Mouse (Mus musculus) hindbrain, embryonic 11.5 days (tissue): ENCODE data around the gene Lrrc52. TPM values are rescaled to one million over a fixed set of nuclear protein-coding genes. Genes with fewer than 3 reads are reported as not detected.

Source experiments
- ATAC-seq: fragments of 200-750 bp; cut with Nextera tagmentation; 2 replicates; pipeline ENCODE4 v1.8.0; 2017; ENCODE audit warnings: mild to moderate bottlenecking, moderate TSS enrichment, moderate library complexity; ENCODE audit not compliant: low FRiP score
- DNase-seq: peaks from one replicate; pipeline ENCODE4 v3.0.0-alpha.2; 2015; ENCODE audit warnings: low spot score
- H3K27ac ChIP-seq: fragments of 300-500 bp; sonication (generic); 2 replicates; pipeline ENCODE4 v1.5.1; 2014; ENCODE audit warnings: mild to moderate bottlenecking, low read depth, low read length
- H3K27me3 ChIP-seq: fragments of 300-500 bp; sonication (generic); 2 replicates; pipeline ENCODE4 v1.6.1; 2014; ENCODE audit warnings: mild to moderate bottlenecking, low read length, moderate library complexity, mixed read lengths; ENCODE audit not compliant: control insufficient read depth, insufficient read depth
- H3K36me3 ChIP-seq: fragments of 300-500 bp; sonication (generic); 2 replicates; pipeline ENCODE4 v1.6.1; 2014; ENCODE audit warnings: mild to moderate bottlenecking, low read length, moderate library complexity, mixed read lengths; ENCODE audit not compliant: control insufficient read depth, insufficient read depth
- H3K4me1 ChIP-seq: fragments of 300-500 bp; sonication (generic); replicated peaks from 2 replicates; pipeline ENCODE4 v1.6.1; 2014; ENCODE audit warnings: low read length, mixed read lengths; ENCODE audit not compliant: control insufficient read depth, insufficient read depth
- H3K4me2 ChIP-seq: fragments of 300-500 bp; sonication (generic); replicated peaks from 2 replicates; pipeline ENCODE4 v1.6.1; 2014; ENCODE audit warnings: mild to moderate bottlenecking, low read depth, low read length
- H3K4me3 ChIP-seq: fragments of 300-500 bp; sonication (generic); 2 replicates; pipeline ENCODE4 v1.5.1; 2014; ENCODE audit warnings: low read depth, low read length
- H3K9ac ChIP-seq: fragments of 300-500 bp; sonication (generic); 2 replicates; pipeline ENCODE4 v1.6.1; 2014; ENCODE audit warnings: low read depth, low read length
- H3K9me3 ChIP-seq: fragments of 300-500 bp; sonication (generic); 2 replicates; pipeline ENCODE4 v1.6.1; 2016; ENCODE audit warnings: low read length; ENCODE audit not compliant: control insufficient read depth
- WGBS: fragments of 180-500 bp; shearing (Covaris S2); extraction: QIAGEN DNeasy Blood & Tissue Kit; methylation state at CpG from one replicate; pipeline ENCODE4 v1.1.7; 2014; 5-methylcytosine and 5-hydroxymethylcytosine counted together
- polyA plus RNA-seq: library from polyadenylated mRNA; unstranded; fragments of >200 nt; fragmentation: Nextera tagmentation; extraction: Ambion mirVana; gene quantifications from 2 replicates; pipeline ENCODE4 v1.2.1, GENCODE M21; 2014

Gene Lrrc52
- polyA plus RNA-seq, 1 experiment from 2014 or later = not detected

DNA sequence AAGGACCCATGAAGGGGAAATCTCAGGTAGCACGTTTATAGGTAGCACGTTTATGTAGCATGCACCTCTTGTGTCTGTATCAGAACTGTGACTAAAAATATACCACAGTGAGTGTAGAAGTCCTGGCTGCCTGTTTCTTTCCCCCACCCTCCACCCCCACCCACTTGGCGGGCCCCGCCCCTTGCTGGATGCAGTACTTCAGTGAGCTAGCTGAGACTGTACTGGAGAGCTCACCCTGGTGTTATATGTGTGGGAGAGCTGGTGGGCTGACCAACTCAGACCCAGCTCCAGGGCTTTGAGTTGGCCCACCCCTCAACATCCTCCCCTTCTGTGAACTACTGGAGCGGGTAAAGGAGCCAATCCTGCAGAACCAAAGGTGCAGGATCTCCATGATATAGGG lies 41.0 kb downstream of the Lrrc52 start:
- DNase-seq (no peak), ATAC-seq (no peak)
- Histone ChIP-seq H3K9ac (no peak overlapping the region), H3K4me3 (no peak overlapping the region), H3K27ac (no peak overlapping the region), H3K36me3 (no peaks in the 10 kb centered on the region), H3K27me3 (no peaks in the 10 kb centered on the region), H3K4me1 (no peaks in the 10 kb centered on the region), H3K4me2 (no peak overlapping the region), H3K9me3 (no peaks in the 10 kb centered on the region)
- 92% methylated on average over 5 of the region's 5 CpGs for WGBS

GRCm38 (mm10) chr1:167422501-167423240 lies 43.9 kb downstream of the Lrrc52 start:
- no peak for DNase-seq
- no peak overlapping the region for H3K9ac ChIP-seq
- H3K4me3 ChIP-seq = no peak overlapping the region
- no peaks in the 10 kb centered on the region for H3K36me3 ChIP-seq
- no peak for ATAC-seq
- H3K9me3 ChIP-seq = no peaks in the 10 kb centered on the region
- WGBS = 82% methylated on average over 11 of the region's 11 CpGs
- H3K27ac ChIP-seq = no peak overlapping the region
- no peaks in the 10 kb centered on the region for H3K27me3 ChIP-seq
- H3K4me2 ChIP-seq = no peak overlapping the region
- H3K4me1 ChIP-seq = no peaks in the 10 kb centered on the region

DNA sequence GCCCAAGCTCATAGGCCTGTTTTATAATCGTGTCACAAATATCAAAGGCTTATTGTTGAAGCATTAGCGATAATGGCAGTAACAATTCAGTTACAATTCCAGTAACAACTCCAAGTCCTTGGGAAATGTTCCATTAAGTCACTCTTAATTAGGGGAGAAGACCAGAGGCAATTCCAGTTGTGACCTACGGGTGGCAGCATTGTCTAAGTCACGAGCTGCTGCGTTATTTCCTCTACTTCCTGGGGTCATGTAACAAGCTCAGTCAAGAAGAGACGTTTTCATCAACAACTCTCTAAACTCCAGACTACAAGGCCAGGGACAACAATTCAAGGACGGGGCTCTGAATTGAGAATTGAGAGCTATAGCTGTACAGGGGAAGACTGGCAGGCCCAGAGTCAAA lies 51.7 kb downstream of the Lrrc52 start:
- H3K9ac ChIP-seq = no peak overlapping the region
- H3K9me3 ChIP-seq = no peaks in the 10 kb centered on the region
- 3% methylated on average over 7 of the region's 7 CpGs for WGBS
- ATAC-seq (no peak), DNase-seq (peak; percentile 87)
- H3K27me3 ChIP-seq = no peaks in the 10 kb centered on the region
- H3K36me3 ChIP-seq = no peaks in the 10 kb centered on the region
- no peak overlapping the region for H3K27ac ChIP-seq
- no peaks in the 10 kb centered on the region for H3K4me1 ChIP-seq
- H3K4me3 ChIP-seq = no peak overlapping the region
- no peak overlapping the region for H3K4me2 ChIP-seq

DNA sequence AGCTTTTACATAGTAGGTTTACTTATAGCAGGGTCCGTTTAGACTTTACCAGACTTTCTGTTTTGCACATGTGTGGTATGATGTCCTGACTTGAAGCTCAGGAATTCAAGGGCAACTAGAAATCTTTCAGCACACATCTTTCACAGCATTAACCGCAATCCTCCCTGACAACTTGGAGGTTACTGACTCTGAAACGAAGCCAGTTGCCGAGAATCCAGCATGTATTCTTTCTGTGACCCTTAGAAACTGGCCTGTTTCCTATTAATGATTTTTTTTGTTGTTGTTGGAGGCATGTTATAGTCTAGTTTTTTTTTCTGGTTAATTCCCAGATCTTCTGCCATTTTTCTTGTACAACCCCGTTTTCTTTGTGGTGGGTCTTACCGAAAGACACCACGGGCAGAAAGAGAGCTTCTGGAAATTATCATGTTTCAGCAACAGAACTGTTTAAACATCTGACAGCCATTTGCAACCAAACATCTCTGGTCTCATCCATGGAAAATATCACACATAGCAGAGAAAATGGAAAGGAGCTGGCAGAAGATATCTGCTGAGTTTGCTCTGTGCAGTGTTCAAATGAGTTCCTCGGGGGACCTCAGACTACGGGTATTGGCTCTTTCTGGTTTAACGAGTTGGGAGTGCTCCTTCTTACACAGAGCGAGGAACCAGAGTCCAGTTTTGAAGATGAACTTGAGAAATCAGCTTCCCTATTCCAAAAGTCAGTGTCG lies 54.4 kb downstream of the Lrrc52 start:
- Histone ChIP-seq H3K9me3 (no peaks in the 10 kb centered on the region), H3K9ac (no peak overlapping the region), H3K27ac (no peak overlapping the region), H3K36me3 (no peaks in the 10 kb centered on the region), H3K4me2 (no peak overlapping the region), H3K27me3 (no peaks in the 10 kb centered on the region), H3K4me3 (no peak overlapping the region), H3K4me1 (no peaks in the 10 kb centered on the region)
- DNase-seq = no peak
- 81% methylated on average over 12 of the region's 12 CpGs for WGBS
- no peak for ATAC-seq

DNA sequence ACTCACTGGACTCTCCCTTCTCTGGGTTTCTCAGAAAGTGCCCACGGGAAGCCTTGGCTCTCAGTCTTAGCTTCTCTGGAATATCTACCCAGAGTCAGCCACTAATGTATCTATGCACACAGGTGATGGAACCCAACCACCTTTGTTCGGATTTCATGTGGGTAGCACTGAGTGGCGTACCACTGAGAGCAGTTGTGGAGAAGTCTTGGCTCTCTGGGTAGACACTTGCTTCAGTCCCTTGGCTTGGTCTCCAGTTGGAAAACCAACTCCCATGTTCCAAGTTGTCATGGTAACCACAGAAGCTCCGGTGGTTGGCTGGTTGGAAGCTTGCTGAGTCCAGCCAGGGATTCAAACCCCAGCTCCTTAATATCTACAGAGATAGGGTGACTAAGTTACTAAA lies 57.0 kb downstream of the Lrrc52 start:
- Histone ChIP-seq H3K4me2 (no peak overlapping the region), H3K36me3 (no peaks in the 10 kb centered on the region), H3K9me3 (no peaks in the 10 kb centered on the region), H3K27ac (no peak overlapping the region), H3K4me3 (no peak overlapping the region), H3K9ac (no peak overlapping the region), H3K27me3 (no peaks in the 10 kb centered on the region), H3K4me1 (no peaks in the 10 kb centered on the region)
- 82% methylated on average over 4 of the region's 4 CpGs for WGBS
- DNase-seq = no peak
- ATAC-seq = no peak

- H3K4me2 ChIP-seq = no peak overlapping the region
- WGBS = 86% methylated on average over 4 of the region's 4 CpGs
- no peaks in the 10 kb centered on the region for H3K27me3 ChIP-seq
- no peak for DNase-seq
- no peaks in the 10 kb centered on the region for H3K36me3 ChIP-seq
- H3K27ac ChIP-seq = no peak overlapping the region
- no peak overlapping the region for H3K4me3 ChIP-seq
- no peaks in the 10 kb centered on the region for H3K4me1 ChIP-seq
- no peak overlapping the region for H3K9ac ChIP-seq
- ATAC-seq = no peak
- H3K9me3 ChIP-seq = no peaks in the 10 kb centered on the region
Observed at GRCm38 (mm10) chr1:167405237-167405636, 61.3 kb downstream of the Lrrc52 start.

Other genes with a start within 250 kb of the Lrrc52 start
- gene Uck2, start 181.5 kb downstream of the Lrrc52 start, polyA plus RNA-seq = 106 and 116 TPM in 2 replicates
- gene Tmco1, start 158.4 kb downstream of the Lrrc52 start, polyA plus RNA-seq = 93.3 and 95.7 TPM in 2 replicates
- 35.6 and 36.2 TPM in 2 replicates for gene Aldh9a1, start 116.8 kb downstream of the Lrrc52 start, polyA plus RNA-seq
- 69.6 and 71.8 TPM in 2 replicates for gene Mgst3, start 72.9 kb downstream of the Lrrc52 start, polyA plus RNA-seq
- 5.9 and 7.1 TPM in 2 replicates for gene Rxrg, start 131.6 kb upstream of the Lrrc52 start, polyA plus RNA-seq
- gene Lmx1a, start 222.5 kb upstream of the Lrrc52 start, polyA plus RNA-seq = 5.6 and 11.4 TPM in 2 replicates